Comparison of ENCODE assay signal across 12 mouse cellular contexts in the genomic region with DNA sequence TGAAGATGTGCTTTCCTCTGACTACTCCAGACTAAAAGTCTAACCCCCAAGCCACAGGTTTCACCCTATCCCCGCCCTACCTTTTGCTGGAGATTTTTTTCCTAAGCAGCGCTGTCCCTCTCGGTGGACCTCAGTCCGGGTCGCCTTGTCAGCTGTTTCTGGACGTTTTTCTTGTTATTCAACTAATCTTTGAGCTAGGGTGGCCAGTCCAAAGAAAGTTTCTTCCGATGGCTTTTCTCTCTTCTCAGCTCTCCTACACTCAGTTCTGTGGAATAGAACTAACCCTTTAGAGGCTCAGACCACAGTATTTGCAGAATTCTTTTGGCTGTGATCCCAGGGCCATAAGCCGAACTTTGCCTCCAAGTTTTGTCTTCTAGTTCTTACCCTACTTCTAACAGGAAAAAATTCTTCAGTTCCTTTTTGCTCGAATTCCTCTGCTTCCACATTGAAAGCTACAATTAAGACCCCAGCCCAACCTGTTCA. TPM values are rescaled to one million over a fixed set of nuclear protein-coding genes. Genes with fewer than 3 reads are reported as not detected.
A peak's percentile ranks its signal among the peaks of the same experiment; 100 is the strongest.
DNase-seq lines count a peak whose midpoint lies in the region; ATAC-seq and TF ChIP-seq lines count a peak whose summit lies in the region.
"Had no signal": no experiment of that assay in that cellular context is flagged by ENCODE, and none has a peak within 500 bp of the region (broad histone marks: within the 10 kb centered on the region; RNA-seq: fewer than 3 reads in every experiment).

No protein-coding gene starts in this region.

- DNase-seq in intestine, embryonic 14.5 days (ENCODE audit: low spot score), result peak; percentile 61
- DNase-seq in embryonic facial prominence, embryonic 11.5 days (ENCODE audit: low spot score), result no peak
- no peak for DNase-seq in limb, embryonic 10.5 days (ENCODE audit: low spot score)
- DNase-seq in adrenal gland, postnatal 10 days, result no peak
- DNase-seq in right cerebral cortex, adult 18-20 months, result no peak
- no peak for DNase-seq in cerebellum, adult 11-12 months
- DNase-seq: spleen, adult 18-20 months; thymus, postnatal 25 days had no signal

- ATAC-seq in intestine, embryonic 14.5 days (replicated peaks; ENCODE audit: low FRiP score, low TSS enrichment, low read depth), result no peak
- ATAC-seq in intestine, embryonic 15.5 days, result no peak
- ATAC-seq in embryonic facial prominence, embryonic 11.5 days (replicated peaks; ENCODE audit: insufficient number of reproducible peaks, low FRiP score, low TSS enrichment, low read depth), result no peak

- H3K4me2 ChIP-seq in intestine, embryonic 14.5 days (ENCODE audit: low read length), result peak overlapping the region; percentile 49; the same call in 1 of the 2 replicates
- H3K4me2 ChIP-seq in intestine, embryonic 15.5 days (replicated peaks), result no peak overlapping the region
- H3K4me2 ChIP-seq in embryonic facial prominence, embryonic 11.5 days (ENCODE audit: low read depth, low read length), result peak overlapping the region; percentile 67; the same call in 1 of the 2 replicates

- no peak overlapping the region for H3K9ac ChIP-seq in intestine, embryonic 14.5 days (ENCODE audit: low read length)
- H3K9ac ChIP-seq in intestine, embryonic 15.5 days, result no peak overlapping the region
- peak overlapping the region; percentile 69; the same call in 1 of the 2 replicates for H3K9ac ChIP-seq in ES-Bruce4 (ENCODE audit: low read depth, poor library complexity, severe bottlenecking)
- no peak overlapping the region for H3K9ac ChIP-seq in embryonic facial prominence, embryonic 11.5 days (replicated peaks; ENCODE audit: low read length)

- TF ChIP-seq POLR2A in ES-Bruce4 (IDR thresholded peaks at IDR 0.05; ENCODE audit: insufficient read depth, low read length), result no peak

- peaks cover 100% of the 10 kb centered on the region for H3K27me3 ChIP-seq in intestine, embryonic 14.5 days (replicated peaks; ENCODE audit: control insufficient read depth, insufficient read depth, low read length)
- H3K27me3 ChIP-seq in intestine, embryonic 15.5 days (replicated peaks), result peaks cover 98% of the 10 kb centered on the region
- peaks cover 52% of the 10 kb centered on the region for H3K27me3 ChIP-seq in ES-Bruce4 (ENCODE audit: control insufficient read depth, insufficient read depth, low read length, poor library complexity, severe bottlenecking)
- peaks cover 76% of the 10 kb centered on the region for H3K27me3 ChIP-seq in embryonic facial prominence, embryonic 11.5 days (ENCODE audit: control insufficient read depth, insufficient read depth, low read length)
- peaks cover 100% of the 10 kb centered on the region for H3K27me3 ChIP-seq in limb, embryonic 10.5 days (ENCODE audit: low read depth, poor library complexity, severe bottlenecking)

- no peak overlapping the region for H3K27ac ChIP-seq in intestine, embryonic 14.5 days (ENCODE audit: low read depth)
- no peak overlapping the region for H3K27ac ChIP-seq in intestine, embryonic 15.5 days
- no peak overlapping the region for H3K27ac ChIP-seq in ES-Bruce4 (ENCODE audit: insufficient read depth, low read length)
- H3K27ac ChIP-seq in embryonic facial prominence, embryonic 11.5 days (replicated peaks; ENCODE audit: low read depth, low read length), result 0 out of 2 replicates have a peak overlapping the region, but pooled peaks have one; percentile 3
- no peak overlapping the region for H3K27ac ChIP-seq in limb, embryonic 10.5 days

- WGBS in intestine, embryonic 14.5 days, result 3% methylated on average over 9 of the region's 9 CpGs
- 4% methylated on average over 9 of the region's 9 CpGs for WGBS in intestine, embryonic 15.5 days
- 1% methylated on average over 9 of the region's 9 CpGs for WGBS in embryonic facial prominence, embryonic 11.5 days
- WGBS in limb, embryonic 10.5 days, result 3% methylated on average over 9 of the region's 9 CpGs

- no peak overlapping the region for H3K4me3 ChIP-seq in intestine, embryonic 14.5 days (ENCODE audit: low read depth, low read length)
- H3K4me3 ChIP-seq in intestine, embryonic 15.5 days (replicated peaks), result no peak overlapping the region
- H3K4me3 ChIP-seq in ES-Bruce4 (ENCODE audit: low read depth, low read length), result no peak overlapping the region; the same call in 1 of the 2 replicates
- peak overlapping the region; percentile 42 for H3K4me3 ChIP-seq in embryonic facial prominence, embryonic 11.5 days (ENCODE audit: low read depth, low read length)
- peak overlapping the region; percentile 64 for H3K4me3 ChIP-seq in limb, embryonic 10.5 days
- H3K4me3 ChIP-seq: erythroblast, embryonic 14.5 days had no signal

- H3K4me1 ChIP-seq in intestine, embryonic 14.5 days (replicated peaks; ENCODE audit: control insufficient read depth, insufficient read depth, low read length), result peaks cover 17% of the 10 kb centered on the region; the same call in 1 of the 2 replicates
- peaks cover 40% of the 10 kb centered on the region for H3K4me1 ChIP-seq in intestine, embryonic 15.5 days (replicated peaks)
- no peaks in the 10 kb centered on the region for H3K4me1 ChIP-seq in ES-Bruce4 (ENCODE audit: control insufficient read depth, insufficient read depth, low read length)
- peaks cover 8% of the 10 kb centered on the region for H3K4me1 ChIP-seq in embryonic facial prominence, embryonic 11.5 days (ENCODE audit: control insufficient read depth, insufficient read depth, low read length)
- peaks cover 61% of the 10 kb centered on the region for H3K4me1 ChIP-seq in limb, embryonic 10.5 days

- no peaks in the 10 kb centered on the region for H3K9me3 ChIP-seq in intestine, embryonic 14.5 days (ENCODE audit: control insufficient read depth, low read length)
- no peaks in the 10 kb centered on the region for H3K9me3 ChIP-seq in intestine, embryonic 15.5 days
- H3K9me3 ChIP-seq in ES-Bruce4 (replicated peaks; ENCODE audit: control insufficient read depth, insufficient read depth, low read length, poor library complexity, severe bottlenecking), result no peaks in the 10 kb centered on the region
- H3K9me3 ChIP-seq in embryonic facial prominence, embryonic 11.5 days (replicated peaks; ENCODE audit: control insufficient read depth, low read length), result no peaks in the 10 kb centered on the region
- no peaks in the 10 kb centered on the region for H3K9me3 ChIP-seq in limb, embryonic 10.5 days (replicated peaks)

- TF ChIP-seq CTCF in ES-Bruce4 (IDR thresholded peaks at IDR 0.05; ENCODE audit: low read depth, low read length), result no peak

- H3K36me3 ChIP-seq in intestine, embryonic 14.5 days (ENCODE audit: control insufficient read depth, insufficient read depth, low read length), result no peaks in the 10 kb centered on the region
- no peaks in the 10 kb centered on the region for H3K36me3 ChIP-seq in intestine, embryonic 15.5 days
- no peaks in the 10 kb centered on the region for H3K36me3 ChIP-seq in ES-Bruce4 (ENCODE audit: control insufficient read depth, insufficient read depth, low read length, poor library complexity, severe bottlenecking)
- H3K36me3 ChIP-seq in embryonic facial prominence, embryonic 11.5 days (replicated peaks; ENCODE audit: control insufficient read depth, insufficient read depth, low read depth, low read length), result no peaks in the 10 kb centered on the region
- H3K36me3 ChIP-seq in limb, embryonic 10.5 days, result no peaks in the 10 kb centered on the region

- TF ChIP-seq EP300 in ES-Bruce4 (IDR thresholded peaks at IDR 0.05; ENCODE audit: insufficient read depth, low read depth, low read length), result no peak

RNA-seq across cellular contexts. Expression of a gene that starts 1.0 kb away (rescaled TPM):
- 0.05 and 0.08 TPM in 2 replicates for polyA plus RNA-seq in intestine, embryonic 14.5 days (2014; fragmentation: Nextera tagmentation; extraction: Ambion mirVana)
- polyA plus RNA-seq in intestine, embryonic 15.5 days (2015; fragmentation: Nextera tagmentation; extraction: Ambion mirVana), result 0.05 TPM in 2 replicates
- polyA plus RNA-seq in ES-Bruce4 (2011; ENCODE audit: insufficient read depth, insufficient read length, low read depth, missing spikeins), result 0.75 and 0.84 TPM in 2 replicates
- polyA plus RNA-seq in embryonic facial prominence, embryonic 11.5 days (2014; fragmentation: Nextera tagmentation; extraction: Ambion mirVana), result 0.86 and 1.3 TPM in 2 replicates
- 0.20 TPM in 2 replicates for polyA plus RNA-seq in limb, embryonic 10.5 days (2016; fragmentation: Nextera tagmentation; extraction: Ambion mirVana)
- under 1 TPM in 1 of 2 experiments, not detected in 1; 0.09 TPM for total RNA-seq in adrenal gland, postnatal 10 days (2021)
- total RNA-seq: liver, adult 2 months had no signal

Comparison
In these comparisons a context has a peak if more than half of its experiments do, and no peak if none do; other contexts are left out.
1. H3K4me3 ChIP-seq: peak in embryonic facial prominence, embryonic 11.5 days (single experiment) and limb, embryonic 10.5 days (single experiment); none in intestine, embryonic 14.5 days (single experiment), intestine, embryonic 15.5 days (single experiment) and ES-Bruce4 (single experiment).